In genomic region chr9:96067507-96067906, GRCm38 (mm10) we compare ENCODE assay signal across 25 mouse cellular contexts. TPM values are rescaled to one million over a fixed set of nuclear protein-coding genes. Genes with fewer than 3 reads are reported as not detected.
DNase-seq lines count a peak whose midpoint lies in the region; ATAC-seq and TF ChIP-seq lines count a peak whose summit lies in the region.
"Had no signal": no experiment of that assay in that cellular context is flagged by ENCODE, and none has a peak within 500 bp of the region (broad histone marks: within the 10 kb centered on the region; RNA-seq: fewer than 3 reads in every experiment).

No protein-coding gene starts in this region.

- no peak for TF ChIP-seq POLR2A in myocyte (IDR thresholded peaks at IDR 0.05; ENCODE audit: insufficient read length, low read depth)

- no peak overlapping the region for H3ac ChIP-seq in myocyte (ENCODE audit: control insufficient read depth, insufficient read length)

- H3K4me1 ChIP-seq in kidney, postnatal 0 days (replicated peaks; ENCODE audit: insufficient read depth, low read length), result no peaks in the 10 kb centered on the region
- no peaks in the 10 kb centered on the region for H3K4me1 ChIP-seq in lung, embryonic 14.5 days (ENCODE audit: insufficient read depth)
- no peaks in the 10 kb centered on the region for H3K4me1 ChIP-seq in megakaryocyte, embryonic 14.5 days
- H3K4me1 ChIP-seq: embryonic facial prominence, embryonic 13.5 days; forebrain, embryonic 10.5 days; forebrain, embryonic 13.5 days; heart, embryonic 10.5 days; heart, embryonic 13.5 days; hindbrain, embryonic 12.5 days; hindbrain, embryonic 15.5 days had no signal

- no peaks in the 10 kb centered on the region for H3K27me3 ChIP-seq in kidney, postnatal 0 days (ENCODE audit: insufficient read depth, low read length)
- H3K27me3 ChIP-seq in lung, embryonic 14.5 days (ENCODE audit: insufficient read depth, low read length), result no peaks in the 10 kb centered on the region
- H3K27me3 ChIP-seq in megakaryocyte, embryonic 14.5 days (replicated peaks), result peaks cover 4% of the 10 kb centered on the region
- H3K27me3 ChIP-seq in myocyte (ENCODE audit: control insufficient read depth, insufficient read depth, insufficient read length), result no peaks in the 10 kb centered on the region
- H3K27me3 ChIP-seq: embryonic facial prominence, embryonic 13.5 days; forebrain, embryonic 13.5 days; heart, embryonic 13.5 days; hindbrain, embryonic 12.5 days; hindbrain, embryonic 15.5 days had no signal

- H3K9me3 ChIP-seq in kidney, postnatal 0 days (replicated peaks; ENCODE audit: low read length), result no peaks in the 10 kb centered on the region
- H3K9me3 ChIP-seq in lung, embryonic 14.5 days (ENCODE audit: low read depth, low read length), result no peaks in the 10 kb centered on the region
- H3K9me3 ChIP-seq in megakaryocyte, embryonic 14.5 days, result peaks cover 11% of the 10 kb centered on the region
- H3K9me3 ChIP-seq: forebrain, embryonic 10.5 days; forebrain, embryonic 13.5 days; heart, embryonic 10.5 days; hindbrain, embryonic 12.5 days; hindbrain, embryonic 15.5 days had no signal

- 62% methylated on average over 2 of the region's 2 CpGs for WGBS in kidney, postnatal 0 days
- WGBS in lung, embryonic 14.5 days, result 50% methylated on average over 2 of the region's 2 CpGs

- no peak overlapping the region for H3K4me2 ChIP-seq in kidney, postnatal 0 days (ENCODE audit: low read length)
- H3K4me2 ChIP-seq in lung, embryonic 14.5 days, result no peak overlapping the region
- H3K4me2 ChIP-seq in myocyte (ENCODE audit: low read depth), result peak overlapping the region; percentile 24
- H3K4me2 ChIP-seq: embryonic facial prominence, embryonic 13.5 days; forebrain, embryonic 13.5 days; heart, embryonic 13.5 days; hindbrain, embryonic 12.5 days; hindbrain, embryonic 15.5 days had no signal

- no peak overlapping the region for H3K4me3 ChIP-seq in kidney, postnatal 0 days (replicated peaks; ENCODE audit: low read depth, low read length)
- no peak overlapping the region for H3K4me3 ChIP-seq in lung, embryonic 14.5 days (ENCODE audit: low read depth, low read length)
- peak overlapping the region; percentile 33 for H3K4me3 ChIP-seq in megakaryocyte, embryonic 14.5 days (replicated peaks)
- no peak overlapping the region for H3K4me3 ChIP-seq in myocyte
- H3K4me3 ChIP-seq: embryonic facial prominence, embryonic 13.5 days; forebrain, embryonic 10.5 days; forebrain, embryonic 13.5 days; heart, adult 2 months; heart, embryonic 10.5 days; heart, embryonic 13.5 days; hindbrain, embryonic 12.5 days; hindbrain, embryonic 15.5 days had no signal

- DNase-seq in kidney, postnatal 0 days (ENCODE audit: low spot score), result peak; percentile 4
- DNase-seq in kidney, postnatal 14 days, result no peak
- DNase-seq in lung, embryonic 14.5 days, result peak; percentile 12
- no peak for DNase-seq in lung, adult 18-20 months
- DNase-seq in left cerebral cortex, adult 9 months (ENCODE audit: low spot score in 2 of 2), result no peak
- DNase-seq: adrenal gland, adult 8-10 months; adrenal gland, postnatal 25 days; cerebellum, adult 18-20 months; cerebellum, adult 9-10 months; cerebellum, postnatal 14 days; gastrocnemius, postnatal 10 days; gastrocnemius, postnatal 36 days; heart, adult 2 months had no signal

- no peak overlapping the region for H3K27ac ChIP-seq in kidney, postnatal 0 days
- no peak overlapping the region for H3K27ac ChIP-seq in lung, embryonic 14.5 days (ENCODE audit: low read depth)
- H3K27ac ChIP-seq: embryonic facial prominence, embryonic 13.5 days; forebrain, embryonic 10.5 days; forebrain, embryonic 13.5 days; heart, adult 2 months; heart, embryonic 10.5 days; heart, embryonic 13.5 days; hindbrain, embryonic 12.5 days; hindbrain, embryonic 15.5 days had no signal

- no peak for ATAC-seq in kidney, postnatal 0 days (replicated peaks; ENCODE audit: low FRiP score, low read depth)
- no peak for ATAC-seq in lung, embryonic 14.5 days (ENCODE audit: insufficient read depth)
- no peak for ATAC-seq in megakaryocyte, adult 5-6 weeks (ENCODE audit: poor library complexity, severe bottlenecking)
- ATAC-seq: activated CD4-positive, CD25-positive, alpha-beta regulatory T cell, adult 4 months; forebrain, embryonic 13.5 days; forebrain, embryonic 16.5 days had no signal

- H3K79me2 ChIP-seq in myocyte (ENCODE audit: control insufficient read depth, insufficient read depth), result no peaks in the 10 kb centered on the region

- no peak overlapping the region for H3K9ac ChIP-seq in kidney, postnatal 0 days (ENCODE audit: low read depth, low read length)
- no peak overlapping the region for H3K9ac ChIP-seq in lung, embryonic 14.5 days
- H3K9ac ChIP-seq: embryonic facial prominence, embryonic 13.5 days; forebrain, embryonic 13.5 days; heart, embryonic 13.5 days; hindbrain, embryonic 12.5 days; hindbrain, embryonic 15.5 days had no signal

- no peak for TF ChIP-seq CTCF in kidney, postnatal 0 days (IDR thresholded peaks at IDR 0.05; ENCODE audit: low read depth)
- no peak for TF ChIP-seq CTCF in lung, embryonic 14.5 days (IDR thresholded peaks at IDR 0.05; ENCODE audit: low read depth)

- H3K36me3 ChIP-seq in kidney, postnatal 0 days (ENCODE audit: insufficient read depth, low read length), result no peaks in the 10 kb centered on the region
- no peaks in the 10 kb centered on the region for H3K36me3 ChIP-seq in lung, embryonic 14.5 days (ENCODE audit: insufficient read depth)
- no peaks in the 10 kb centered on the region for H3K36me3 ChIP-seq in megakaryocyte, embryonic 14.5 days (replicated peaks; ENCODE audit: low read length)
- H3K36me3 ChIP-seq in myocyte (ENCODE audit: control insufficient read depth, insufficient read depth), result no peaks in the 10 kb centered on the region
- H3K36me3 ChIP-seq: embryonic facial prominence, embryonic 13.5 days; forebrain, embryonic 10.5 days; heart, embryonic 10.5 days; heart, embryonic 13.5 days; hindbrain, embryonic 12.5 days; hindbrain, embryonic 15.5 days had no signal

TF ChIP-seq in myocyte, 11 proteins besides CTCF, POLR2A, EP300 and RAD21:
- TF ChIP-seq MAX (IDR thresholded peaks at IDR 0.05; ENCODE audit: low read depth) (no peak), MYOD1 (IDR thresholded peaks at IDR 0.05; ENCODE audit: control insufficient read depth in 1 of 3, insufficient read length in 2 of 3, low read depth in 2 of 3) (peak in 2 of 3 experiments; percentile 53 to 59), MYOG (IDR thresholded peaks at IDR 0.05; ENCODE audit: control insufficient read depth in 1 of 3, insufficient read depth in 1 of 3, insufficient read length in 2 of 3, low read depth in 2 of 3) (peak in 1 of 3 experiments; percentile 3), REST (IDR thresholded peaks at IDR 0.05; ENCODE audit: insufficient read depth, insufficient read length) (no peak)

RNA-seq across cellular contexts. Expression of gene Gk5, which starts 51.7 kb away (rescaled TPM):
- 5.4 and 5.9 TPM in 2 replicates for polyA plus RNA-seq in kidney, postnatal 0 days (2015; fragmentation: Nextera tagmentation; extraction: Ambion mirVana)
- 4.7 and 5.2 TPM in 2 replicates for polyA plus RNA-seq in lung, embryonic 14.5 days (2014; fragmentation: Nextera tagmentation; extraction: Ambion mirVana)
- 0.28 TPM in 1 of 2 replicates, not detected in the other for polyA plus RNA-seq in megakaryocyte, embryonic 14.5 days (2012; ENCODE audit: insufficient read depth, low replicate concordance)
- total RNA-seq in megakaryocyte, adult 5-6 weeks (2015), result 2.4 and 3.9 TPM in 2 replicates
- 3.6 and 3.7 TPM in 2 replicates for total RNA-seq in megakaryocyte, adult 5-6 weeks (2017)
- polyA plus RNA-seq in myocyte (2012; fragmentation: generic; extraction: Trizol), result 0.82 TPM

Comparison
In these comparisons a context has a peak if more than half of its experiments do, and no peak if none do; other contexts are left out.
1. DNase-seq: peak in kidney, postnatal 0 days (single experiment) and lung, embryonic 14.5 days (single experiment); none in kidney, postnatal 14 days (single experiment), lung, adult 18-20 months (0 of 2) and left cerebral cortex, adult 9 months (0 of 2).